Mouse (Mus musculus) frontal cortex, adult (tissue): ENCODE data around the gene E130308A19Rik.

Experiments
- ATAC-seq: cut with Nextera tagmentation; 2 replicates; pipeline ENCODE4 v1.9.2; 2017; ENCODE audit warnings: mild to moderate bottlenecking, moderate library complexity, mixed read lengths; ENCODE audit not compliant: low TSS enrichment

E130308A19Rik gene

GRCm38 (mm10) chr4:59682950-59683349, 56.9 kb downstream of the E130308A19Rik start:
- ATAC-seq: no peak

GRCm38 (mm10) chr4:59684306-59684705, 58.3 kb downstream of the E130308A19Rik start:
- ATAC-seq: no peak

DNA sequence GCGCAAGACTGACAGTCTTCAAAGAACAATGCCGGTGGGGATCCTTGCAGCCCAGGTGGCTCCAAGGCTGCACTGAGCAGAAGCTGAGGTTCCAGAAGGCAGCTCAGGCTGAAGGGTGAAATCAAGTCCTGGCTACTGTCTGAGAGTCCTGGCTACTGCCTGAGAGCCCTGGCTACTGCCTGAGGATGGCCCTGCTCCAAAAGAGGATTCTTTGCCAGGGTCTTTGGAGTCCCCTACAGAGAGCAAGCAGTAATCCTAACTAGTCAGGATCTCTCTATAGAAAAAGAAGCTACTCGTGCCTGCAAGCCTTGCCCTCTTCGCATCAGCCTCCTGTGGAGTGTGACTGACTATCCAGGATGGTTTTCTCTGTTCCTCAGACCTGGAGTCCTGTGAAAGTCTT, 60.7 kb downstream of the E130308A19Rik start:
- ATAC-seq: no peak

GRCm38 (mm10) chr4:59689055-59689454, 63.0 kb downstream of the E130308A19Rik start:
- no peak for ATAC-seq

GRCm38 (mm10) chr4:59690145-59690544, 64.1 kb downstream of the E130308A19Rik start:
- ATAC-seq: no peak

- no peak for ATAC-seq
Measured at GRCm38 (mm10) chr4:59696846-59697245, 70.8 kb downstream of the E130308A19Rik start.

GRCm38 (mm10) chr4:59697869-59698268, 71.9 kb downstream of the E130308A19Rik start:
- no peak for ATAC-seq

GRCm38 (mm10) chr4:59699014-59699792, 73.2 kb downstream of the E130308A19Rik start:
- no peak for ATAC-seq

- ATAC-seq: no peak
Measured at GRCm38 (mm10) chr4:59709321-59709720, 83.3 kb downstream of the E130308A19Rik start.

DNA sequence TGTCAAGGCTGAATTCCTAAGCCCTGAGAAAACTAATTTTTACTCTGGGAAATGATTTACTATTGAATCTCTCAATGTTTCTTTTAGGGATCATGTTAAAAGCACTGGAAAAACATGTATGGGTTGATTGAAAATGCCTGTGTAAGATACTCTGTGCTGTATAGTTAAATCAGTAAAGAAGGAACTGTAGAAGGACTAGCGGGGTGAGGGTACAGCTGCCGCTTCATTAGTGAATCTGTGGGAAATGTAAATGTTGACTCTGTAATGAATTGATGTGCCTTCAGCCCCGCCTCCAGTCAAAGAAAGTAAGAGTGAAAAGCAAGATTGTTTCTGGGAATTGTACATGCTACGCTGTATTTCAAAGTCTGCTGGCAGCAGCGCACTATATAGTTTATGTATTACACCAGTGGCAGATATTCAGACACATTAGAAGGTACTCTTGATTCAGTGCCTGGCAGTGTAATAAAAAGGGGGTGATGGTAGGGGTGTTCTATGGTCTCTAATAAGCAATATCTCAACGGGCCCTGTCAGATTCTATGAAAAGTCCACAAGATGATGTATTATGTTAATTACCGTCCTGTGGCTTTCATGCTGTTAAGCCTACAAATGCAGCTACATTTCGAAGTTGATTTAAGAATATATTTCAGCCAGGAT, 84.9 kb downstream of the E130308A19Rik start:
- no peak for ATAC-seq

DNA sequence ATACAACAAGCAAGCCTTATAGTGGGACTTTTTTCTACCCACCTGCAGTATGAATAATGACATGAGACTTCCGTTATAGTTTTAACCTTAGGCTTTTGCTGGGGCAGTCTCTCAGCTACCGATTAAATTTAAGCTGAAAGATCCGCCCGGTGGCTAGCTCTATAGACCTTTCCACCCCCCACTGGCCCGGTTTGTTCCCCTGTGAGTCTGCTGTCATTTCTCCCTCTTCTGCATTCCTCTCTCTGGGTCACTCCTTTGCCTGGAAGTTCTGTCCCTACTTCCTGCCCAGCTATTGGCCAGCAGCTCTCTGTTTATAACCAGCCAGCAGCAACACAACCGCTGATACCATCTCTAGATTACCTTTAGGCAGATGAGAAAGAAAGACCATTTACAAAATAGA, 86.4 kb downstream of the E130308A19Rik start:
- ATAC-seq: no peak

DNA sequence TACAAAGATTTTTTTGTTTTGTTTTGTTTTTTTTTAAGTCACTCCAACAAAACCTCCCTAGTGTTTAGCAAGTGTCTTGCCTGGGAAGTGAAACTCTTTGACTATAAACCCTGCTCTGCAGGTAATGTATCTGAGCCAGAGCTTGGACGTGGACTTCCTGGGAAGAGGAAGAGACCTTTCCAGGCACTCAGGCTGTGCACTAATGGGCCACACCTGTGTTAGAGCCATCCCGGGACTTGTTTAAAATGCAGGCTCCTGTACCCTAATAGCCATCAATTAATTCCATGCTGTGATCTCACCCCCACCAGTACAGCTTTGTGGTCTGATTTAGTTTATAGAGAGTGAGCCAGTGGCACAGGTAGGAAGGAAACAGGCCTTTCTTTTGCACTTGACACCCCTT, 86.9 kb downstream of the E130308A19Rik start:
- no peak for ATAC-seq

GRCm38 (mm10) chr4:59714472-59714871, 88.5 kb downstream of the E130308A19Rik start:
- ATAC-seq: no peak

DNA sequence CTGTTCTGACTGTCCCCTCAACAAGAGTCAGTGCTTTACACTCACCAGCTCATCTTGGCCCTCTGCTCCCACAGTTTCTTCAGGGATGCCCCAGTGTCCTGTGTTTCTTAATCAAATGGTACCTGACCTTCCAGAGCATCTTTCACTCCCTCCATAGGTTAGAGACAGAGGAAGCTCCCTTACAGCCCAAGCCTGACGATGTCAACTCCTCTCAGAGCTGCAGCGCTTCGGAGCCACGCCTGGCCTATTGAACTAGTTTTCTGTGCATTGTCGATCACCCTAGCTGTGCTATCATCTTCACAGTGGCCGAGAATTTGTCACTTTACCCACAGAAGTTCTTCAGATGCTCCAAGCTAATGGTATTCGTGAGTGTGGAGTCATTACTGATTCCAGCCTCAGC, 88.9 kb downstream of the E130308A19Rik start:
- ATAC-seq: no peak

GRCm38 (mm10) chr4:59715531-59715930, 89.5 kb downstream of the E130308A19Rik start:
- ATAC-seq: no peak

DNA sequence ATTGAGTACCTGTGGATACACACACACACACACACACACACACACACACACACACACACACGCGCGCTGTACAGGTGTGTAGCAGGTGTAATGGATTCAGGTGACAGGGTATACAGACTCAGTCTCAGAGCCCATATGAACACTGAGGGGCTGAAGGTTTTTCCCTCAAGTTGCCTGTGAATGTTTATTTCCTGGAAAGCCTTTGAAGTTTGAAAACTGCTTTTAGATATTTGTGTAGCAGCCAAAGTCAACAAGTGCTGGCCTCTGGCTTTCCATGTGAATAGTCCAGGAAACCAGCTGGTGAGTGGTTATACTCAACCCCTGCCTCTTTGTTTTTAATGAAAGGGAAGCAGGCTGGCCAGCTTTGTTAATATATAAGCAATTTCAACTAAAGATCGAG, 91.3 kb downstream of the E130308A19Rik start:
- no peak for ATAC-seq

DNA sequence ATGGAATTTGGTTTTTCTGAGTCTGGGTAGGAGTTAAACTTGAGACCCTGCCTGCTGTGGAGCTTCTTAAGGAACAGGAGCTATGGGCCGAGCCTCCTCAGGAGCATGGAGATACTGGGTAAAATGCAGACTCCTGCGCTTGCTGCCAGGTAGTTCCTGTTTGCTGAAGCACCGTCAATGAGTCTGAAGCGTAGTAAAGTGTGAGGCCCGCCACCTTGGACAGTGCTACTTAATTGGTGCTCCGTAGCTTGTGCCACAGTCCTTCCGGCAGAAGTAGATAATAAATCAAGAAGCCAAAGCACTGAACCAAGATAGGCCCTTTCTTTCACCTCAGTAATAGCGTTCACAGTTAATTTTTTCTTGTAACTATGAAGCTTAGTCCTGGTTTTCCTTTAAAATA, 92.5 kb downstream of the E130308A19Rik start:
- no peak for ATAC-seq

DNA sequence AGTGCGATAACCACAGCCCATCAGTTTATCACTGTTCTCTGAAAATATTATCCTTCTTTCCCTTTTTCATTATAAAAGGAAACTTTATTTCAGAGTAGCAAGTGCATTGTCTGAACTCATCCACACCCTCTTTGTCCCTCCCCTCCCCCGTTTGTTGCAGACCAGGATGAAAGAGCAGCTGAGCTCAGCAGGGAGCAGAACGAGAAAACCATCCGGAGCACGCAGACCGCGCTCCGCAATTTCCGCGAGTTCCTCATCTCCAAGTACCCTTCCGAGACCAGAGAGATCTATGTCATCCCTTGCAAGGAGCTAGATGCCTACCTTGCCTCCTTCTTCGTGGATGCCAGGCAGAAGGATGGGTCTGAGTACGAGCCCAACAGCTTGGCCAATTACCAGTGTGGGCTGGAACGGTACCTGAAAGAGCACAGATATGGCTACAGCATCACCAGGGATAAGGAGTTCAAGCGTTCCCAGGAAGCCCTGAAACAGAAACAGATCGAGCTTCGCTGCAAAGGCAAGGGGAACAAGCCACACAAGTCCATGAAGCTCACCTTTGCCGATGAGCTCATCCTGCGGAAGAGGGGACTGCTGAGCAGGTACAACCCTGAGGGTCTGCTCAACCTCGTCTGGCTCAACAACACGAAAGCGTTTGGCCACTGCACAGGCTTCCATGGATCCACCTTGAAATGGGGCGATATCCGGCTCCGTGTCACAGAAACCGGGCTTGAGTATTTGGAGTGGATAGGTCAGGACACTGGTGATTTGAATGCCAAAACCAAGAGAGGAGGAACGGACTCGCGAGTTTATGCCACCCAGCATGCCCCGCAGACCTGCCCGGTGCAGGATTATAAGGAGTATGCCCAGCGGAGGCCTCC, 93.7 kb downstream of the E130308A19Rik start:
- no peak for ATAC-seq

- no peak for ATAC-seq
Measured at GRCm38 (mm10) chr4:59721811-59722210, 95.8 kb downstream of the E130308A19Rik start.

GRCm38 (mm10) chr4:59725579-59725978, 99.6 kb downstream of the E130308A19Rik start:
- no peak for ATAC-seq

- no peak for ATAC-seq
Measured at GRCm38 (mm10) chr4:59726501-59726900, 100.5 kb downstream of the E130308A19Rik start.

GRCm38 (mm10) chr4:59727187-59727877, 101.3 kb downstream of the E130308A19Rik start:
- no peak for ATAC-seq
